Mouse (Mus musculus) forebrain, embryonic 16.5 days (tissue): ENCODE measurements around the gene Cnih3. TPM values are rescaled to one million over a fixed set of nuclear protein-coding genes. Genes with fewer than 3 reads are reported as not detected.
A peak's percentile ranks its signal among the peaks of the same experiment; 100 is the strongest.

Experiments used
- ATAC-seq: fragments of 200-750 bp; cut with Nextera tagmentation; 2 replicates; pipeline ENCODE4 v1.8.0; 2017; ENCODE audit warnings: mild to moderate bottlenecking, moderate library complexity
- H3K27ac ChIP-seq: fragments of 300-500 bp; sonication (generic); 2 replicates; pipeline ENCODE4 v1.5.1; 2014; ENCODE audit warnings: low read length, control low read depth
- H3K27me3 ChIP-seq: fragments of 300-500 bp; sonication (generic); replicated peaks from 2 replicates; pipeline ENCODE4 v1.6.1; 2014; ENCODE audit warnings: low read length; ENCODE audit not compliant: control insufficient read depth, insufficient read depth
- H3K36me3 ChIP-seq: fragments of 300-500 bp; sonication (generic); 2 replicates; pipeline ENCODE4 v1.6.1; 2014; ENCODE audit not compliant: control insufficient read depth, insufficient read depth
- H3K4me1 ChIP-seq: fragments of 300-500 bp; sonication (generic); replicated peaks from 2 replicates; pipeline ENCODE4 v1.6.1; 2014; ENCODE audit warnings: low read length; ENCODE audit not compliant: control insufficient read depth, insufficient read depth
- H3K4me2 ChIP-seq: fragments of 300-500 bp; sonication (generic); 2 replicates; pipeline ENCODE4 v1.6.1; 2014; ENCODE audit warnings: mild to moderate bottlenecking, low read length, control low read depth
- H3K4me3 ChIP-seq: fragments of 300-500 bp; sonication (generic); replicated peaks from 2 replicates; pipeline ENCODE4 v1.5.1; 2014; ENCODE audit warnings: mild to moderate bottlenecking, low read length, control low read depth
- H3K9ac ChIP-seq: fragments of 300-500 bp; sonication (generic); replicated peaks from 2 replicates; pipeline ENCODE4 v1.6.1; 2014; ENCODE audit warnings: low read depth, low read length, control low read depth
- H3K9me3 ChIP-seq: fragments of 300-500 bp; sonication (generic); 2 replicates; pipeline ENCODE4 v1.6.1; 2016; ENCODE audit warnings: low read length; ENCODE audit not compliant: control insufficient read depth
- WGBS: fragments of 180-500 bp; shearing (Covaris S2); extraction: QIAGEN DNeasy Blood & Tissue Kit; methylation state at CpG from one replicate; pipeline ENCODE4 v1.1.7; 2014; 5-methylcytosine and 5-hydroxymethylcytosine counted together
- polyA plus RNA-seq: library from polyadenylated mRNA; unstranded; fragments of >200 nt; fragmentation: Nextera tagmentation; extraction: Ambion mirVana; gene quantifications from 2 replicates; pipeline ENCODE4 v1.2.1, GENCODE M21; 2015

The Cnih3 gene
- polyA plus RNA-seq, 1 experiment from 2014 or later: 43.4 TPM

GRCm38 (mm10) chr1:181465027-181465426 lies 112.6 kb downstream of the Cnih3 start:
- Histone ChIP-seq H3K36me3 (no peaks in the 10 kb centered on the region), H3K4me1 (peaks cover 6% of the 10 kb centered on the region), H3K4me3 (no peak overlapping the region), H3K27ac (no peak overlapping the region), H3K4me2 (no peak overlapping the region), H3K9ac (no peak overlapping the region), H3K27me3 (no peaks in the 10 kb centered on the region), H3K9me3 (no peaks in the 10 kb centered on the region)
- no peak for ATAC-seq
- 44% methylated on average over 5 of the region's 5 CpGs for WGBS

- Histone ChIP-seq H3K36me3 (no peaks in the 10 kb centered on the region), H3K4me2 (no peak overlapping the region), H3K4me1 (peaks cover 6% of the 10 kb centered on the region), H3K9me3 (0 out of 2 replicates have a peak, but pooled peaks cover 5% of the 10 kb centered on the region), H3K4me3 (no peak overlapping the region), H3K9ac (no peak overlapping the region), H3K27ac (no peak overlapping the region), H3K27me3 (no peaks in the 10 kb centered on the region)
- WGBS: 73% methylated on average over 6 of the region's 6 CpGs
- 0 out of 2 replicates have a peak, but pooled peaks have one; percentile 25 for ATAC-seq
Observed at GRCm38 (mm10) chr1:181466040-181466439, 113.6 kb downstream of the Cnih3 start.

- no peak overlapping the region for H3K27ac ChIP-seq
- H3K4me1 ChIP-seq: peaks cover 6% of the 10 kb centered on the region
- no peak overlapping the region for H3K4me2 ChIP-seq
- H3K27me3 ChIP-seq: no peaks in the 10 kb centered on the region
- H3K4me3 ChIP-seq: no peak overlapping the region
- WGBS: 67% methylated on average over 17 of the region's 17 CpGs
- H3K36me3 ChIP-seq: no peaks in the 10 kb centered on the region
- H3K9ac ChIP-seq: no peak overlapping the region
- 0 out of 2 replicates have a peak, but pooled peaks cover 10% of the 10 kb centered on the region for H3K9me3 ChIP-seq
- peak; percentile 75 for ATAC-seq
Observed at GRCm38 (mm10) chr1:181466601-181467320, 114.3 kb downstream of the Cnih3 start.

- no peak overlapping the region for H3K4me3 ChIP-seq
- WGBS: 94% methylated on average over 6 of the region's 6 CpGs
- H3K27ac ChIP-seq: no peak overlapping the region
- peaks cover 6% of the 10 kb centered on the region for H3K4me1 ChIP-seq
- no peaks in the 10 kb centered on the region for H3K36me3 ChIP-seq
- no peak for ATAC-seq
- no peak overlapping the region for H3K9ac ChIP-seq
- no peaks in the 10 kb centered on the region for H3K27me3 ChIP-seq
- no peak overlapping the region for H3K4me2 ChIP-seq
- H3K9me3 ChIP-seq: 0 out of 2 replicates have a peak, but pooled peaks cover 10% of the 10 kb centered on the region
Observed at GRCm38 (mm10) chr1:181467321-181467670, 114.9 kb downstream of the Cnih3 start.

GRCm38 (mm10) chr1:181469415-181469814 lies 117.0 kb downstream of the Cnih3 start:
- H3K36me3 ChIP-seq: no peaks in the 10 kb centered on the region
- no peak overlapping the region for H3K27ac ChIP-seq
- 0 out of 2 replicates have a peak, but pooled peaks cover 10% of the 10 kb centered on the region for H3K9me3 ChIP-seq
- H3K4me3 ChIP-seq: no peak overlapping the region
- H3K9ac ChIP-seq: no peak overlapping the region
- WGBS: 85% methylated on average over 8 of the region's 8 CpGs
- no peak overlapping the region for H3K4me2 ChIP-seq
- no peaks in the 10 kb centered on the region for H3K27me3 ChIP-seq
- ATAC-seq: no peak
- peaks cover 6% of the 10 kb centered on the region for H3K4me1 ChIP-seq

GRCm38 (mm10) chr1:181476141-181476540 lies 123.7 kb downstream of the Cnih3 start:
- no peak overlapping the region for H3K27ac ChIP-seq
- H3K9me3 ChIP-seq: 0 out of 2 replicates have a peak, but pooled peaks cover 4% of the 10 kb centered on the region
- H3K27me3 ChIP-seq: no peaks in the 10 kb centered on the region
- H3K9ac ChIP-seq: no peak overlapping the region
- no peak overlapping the region for H3K4me3 ChIP-seq
- no peaks in the 10 kb centered on the region for H3K36me3 ChIP-seq
- no peak overlapping the region for H3K4me2 ChIP-seq
- 67% methylated on average over 8 of the region's 8 CpGs for WGBS
- ATAC-seq: no peak
- H3K4me1 ChIP-seq: no peaks in the 10 kb centered on the region

GRCm38 (mm10) chr1:181476557-181476956 lies 124.1 kb downstream of the Cnih3 start:
- Histone ChIP-seq H3K9me3 (0 out of 2 replicates have a peak, but pooled peaks cover 2% of the 10 kb centered on the region), H3K4me3 (no peak overlapping the region), H3K4me1 (no peaks in the 10 kb centered on the region), H3K4me2 (no peak overlapping the region), H3K9ac (no peak overlapping the region), H3K27ac (no peak overlapping the region), H3K27me3 (no peaks in the 10 kb centered on the region), H3K36me3 (no peaks in the 10 kb centered on the region)
- WGBS: 67% methylated on average over 6 of the region's 6 CpGs
- no peak for ATAC-seq

GRCm38 (mm10) chr1:181484696-181485095 lies 132.3 kb downstream of the Cnih3 start:
- Histone ChIP-seq H3K36me3 (no peaks in the 10 kb centered on the region), H3K9ac (no peak overlapping the region), H3K27me3 (no peaks in the 10 kb centered on the region), H3K4me1 (no peaks in the 10 kb centered on the region), H3K27ac (no peak overlapping the region), H3K9me3 (no peaks in the 10 kb centered on the region), H3K4me3 (no peak overlapping the region), H3K4me2 (no peak overlapping the region)
- 51% methylated on average over 5 of the region's 5 CpGs for WGBS
- ATAC-seq: peak; percentile 57; the same call in 1 of the 2 replicates

- Histone ChIP-seq H3K27me3 (no peaks in the 10 kb centered on the region), H3K4me2 (no peak overlapping the region), H3K27ac (no peak overlapping the region), H3K36me3 (no peaks in the 10 kb centered on the region), H3K9me3 (no peaks in the 10 kb centered on the region), H3K9ac (no peak overlapping the region), H3K4me3 (no peak overlapping the region), H3K4me1 (no peaks in the 10 kb centered on the region)
- WGBS: 85% methylated on average over 2 of the region's 2 CpGs
- no peak for ATAC-seq
Observed at GRCm38 (mm10) chr1:181503471-181503870, 151.0 kb downstream of the Cnih3 start.
